Mouse (Mus musculus): ENCODE data around the gene Stox2. TPM values are rescaled to one million over a fixed set of nuclear protein-coding genes. Genes with fewer than 3 reads are reported as not detected.

Stox2 gene
- polyA plus RNA-seq, 2 experiments = 0.06 to 0.11 TPM

DNA sequence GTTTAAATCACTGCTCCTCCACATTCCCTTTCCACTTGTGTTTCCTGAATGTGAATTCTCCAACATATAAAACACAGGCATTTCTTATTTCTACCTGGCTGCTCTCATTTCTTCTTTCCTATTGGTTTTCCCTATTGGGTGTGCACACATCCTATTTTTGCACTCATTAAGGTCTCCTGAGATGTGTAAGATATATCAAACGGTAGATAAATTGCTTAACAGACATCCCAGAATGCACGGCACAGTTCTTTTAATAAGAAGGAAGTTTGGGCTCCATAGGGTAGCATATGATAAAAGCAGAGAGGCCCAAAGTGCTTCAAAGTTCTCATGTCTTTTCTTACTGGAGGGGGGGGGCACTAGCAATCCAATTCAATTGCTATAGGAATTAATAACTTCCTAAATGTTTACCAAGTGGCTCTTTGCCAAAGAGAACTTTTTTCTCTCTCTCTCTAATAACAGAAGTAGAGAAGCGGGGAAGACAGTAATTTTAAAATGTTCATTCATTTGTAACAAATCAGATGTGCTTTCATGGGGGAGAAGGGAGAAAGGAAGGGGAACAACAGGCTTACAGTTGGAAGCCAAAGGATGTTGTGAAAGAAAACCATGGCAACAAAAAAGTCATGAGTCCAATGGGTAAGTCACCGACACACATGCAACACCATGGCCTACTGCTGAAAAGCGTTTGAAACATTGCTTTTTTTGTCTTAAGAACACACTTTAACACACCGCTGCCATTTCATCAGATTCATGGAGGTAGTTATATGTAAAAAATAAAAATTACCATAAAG, 263.2 kb downstream of the Stox2 start:
- no peak overlapping the region for H3K4me2 ChIP-seq (ENCODE audit: low read depth)
- no peaks in the 10 kb centered on the region for H3K4me1 ChIP-seq (replicated peaks; ENCODE audit: control insufficient read depth in 2 of 2, insufficient read depth in 2 of 2, low read length in 1 of 2)
- ATAC-seq (ENCODE audit: insufficient read depth) = no peak
- H3K36me3 ChIP-seq (replicated peaks; ENCODE audit: control insufficient read depth, insufficient read depth, low read depth) = no peaks in the 10 kb centered on the region
- 62% methylated on average over 6 of the region's 6 CpGs for whole genome bisulfite sequencing (ENCODE audit: insufficient replicate concordance)
- no peak overlapping the region for H3K9ac ChIP-seq (replicated peaks)
- H3K9me3 ChIP-seq (ENCODE audit: control insufficient read depth, low read length) = no peaks in the 10 kb centered on the region
- DNase-seq (ENCODE audit: low read depth in 3 of 3, low spot score in 3 of 3) = no peak
- H3K27me3 ChIP-seq (ENCODE audit: control insufficient read depth, insufficient read depth, low read length) = no peaks in the 10 kb centered on the region
- no peak overlapping the region for H3K27ac ChIP-seq
- no peak overlapping the region for H3K4me3 ChIP-seq (ENCODE audit: insufficient read depth in 1 of 2, low read depth in 2 of 2, low read length in 2 of 2)
- TF ChIP-seq EP300 (IDR thresholded peaks at IDR 0.05; ENCODE audit: low read depth) (no peak), CTCF (IDR thresholded peaks at IDR 0.05; ENCODE audit: low read depth) (no peak)

- H3K4me2 ChIP-seq (ENCODE audit: low read depth) = no peak overlapping the region
- no peak overlapping the region for H3K4me3 ChIP-seq (ENCODE audit: insufficient read depth in 1 of 2, low read depth in 2 of 2, low read length in 2 of 2)
- H3K4me1 ChIP-seq (replicated peaks; ENCODE audit: control insufficient read depth in 2 of 2, insufficient read depth in 2 of 2, low read length in 1 of 2) = no peaks in the 10 kb centered on the region
- no peak overlapping the region for H3K27ac ChIP-seq
- H3K9ac ChIP-seq (replicated peaks) = no peak overlapping the region
- no peaks in the 10 kb centered on the region for H3K9me3 ChIP-seq (ENCODE audit: control insufficient read depth, low read length)
- H3K27me3 ChIP-seq (ENCODE audit: control insufficient read depth, insufficient read depth, low read length) = no peaks in the 10 kb centered on the region
- no peaks in the 10 kb centered on the region for H3K36me3 ChIP-seq (replicated peaks; ENCODE audit: control insufficient read depth, insufficient read depth, low read depth)
- WGBS (ENCODE audit: insufficient replicate concordance) = 65% methylated on average over 4 of the region's 4 CpGs
- DNase-seq (ENCODE audit: low read depth in 3 of 3, low spot score in 3 of 3) (no peak), ATAC-seq (ENCODE audit: insufficient read depth) (no peak)
- TF ChIP-seq EP300 (IDR thresholded peaks at IDR 0.05; ENCODE audit: low read depth) = no peak
- no peak for TF ChIP-seq CTCF (IDR thresholded peaks at IDR 0.05; ENCODE audit: low read depth)
Measured at GRCm38 (mm10) chr8:47182292-47182691, 263.9 kb downstream of the Stox2 start.

DNA sequence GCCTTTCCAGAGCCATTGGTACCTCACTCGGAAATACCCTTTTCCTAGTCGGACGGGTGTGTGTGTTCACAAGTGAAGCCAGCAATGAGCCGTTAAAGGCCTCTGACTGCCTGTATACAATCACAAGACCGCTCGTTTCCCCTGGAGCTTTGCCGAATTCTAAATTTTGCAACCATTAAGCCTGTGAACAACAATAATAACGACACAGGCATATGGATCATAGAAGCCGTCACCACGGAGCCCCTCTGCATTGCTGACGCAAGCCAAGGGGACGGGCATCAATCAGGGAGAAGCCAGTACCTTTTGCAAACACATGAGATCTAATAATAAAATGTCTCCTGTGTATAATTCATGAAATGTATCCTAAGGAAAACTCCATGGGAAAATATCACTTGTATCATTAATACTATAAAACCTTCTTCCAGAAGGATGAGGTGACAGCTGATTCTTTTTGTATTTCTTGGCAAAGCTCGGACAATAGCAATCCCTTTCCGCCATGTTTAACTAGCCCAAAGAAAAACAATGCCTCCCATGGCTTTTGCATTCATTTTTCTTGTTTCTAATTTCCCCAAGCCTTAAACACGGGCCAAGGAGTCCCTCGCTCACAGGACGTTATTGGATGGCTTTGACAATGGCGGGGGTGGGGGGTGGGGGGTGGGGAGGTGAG, 265.0 kb downstream of the Stox2 start:
- H3K27ac ChIP-seq = no peak overlapping the region
- no peaks in the 10 kb centered on the region for H3K36me3 ChIP-seq (replicated peaks; ENCODE audit: control insufficient read depth, insufficient read depth, low read depth)
- TF ChIP-seq CTCF (IDR thresholded peaks at IDR 0.05; ENCODE audit: low read depth) = no peak
- TF ChIP-seq EP300 (IDR thresholded peaks at IDR 0.05; ENCODE audit: low read depth) = no peak
- ATAC-seq (ENCODE audit: insufficient read depth) (no peak), DNase-seq (ENCODE audit: low read depth in 3 of 3, low spot score in 3 of 3) (no peak)
- no peaks in the 10 kb centered on the region for H3K9me3 ChIP-seq (ENCODE audit: control insufficient read depth, low read length)
- no peak overlapping the region for H3K4me2 ChIP-seq (ENCODE audit: low read depth)
- WGBS (ENCODE audit: insufficient replicate concordance) = 70% methylated on average over 18 of the region's 18 CpGs
- H3K9ac ChIP-seq (replicated peaks) = no peak overlapping the region
- no peaks in the 10 kb centered on the region for H3K4me1 ChIP-seq (replicated peaks; ENCODE audit: control insufficient read depth in 2 of 2, insufficient read depth in 2 of 2, low read length in 1 of 2)
- H3K4me3 ChIP-seq (ENCODE audit: insufficient read depth in 1 of 2, low read depth in 2 of 2, low read length in 2 of 2) = no peak overlapping the region
- no peaks in the 10 kb centered on the region for H3K27me3 ChIP-seq (ENCODE audit: control insufficient read depth, insufficient read depth, low read length)

DNA sequence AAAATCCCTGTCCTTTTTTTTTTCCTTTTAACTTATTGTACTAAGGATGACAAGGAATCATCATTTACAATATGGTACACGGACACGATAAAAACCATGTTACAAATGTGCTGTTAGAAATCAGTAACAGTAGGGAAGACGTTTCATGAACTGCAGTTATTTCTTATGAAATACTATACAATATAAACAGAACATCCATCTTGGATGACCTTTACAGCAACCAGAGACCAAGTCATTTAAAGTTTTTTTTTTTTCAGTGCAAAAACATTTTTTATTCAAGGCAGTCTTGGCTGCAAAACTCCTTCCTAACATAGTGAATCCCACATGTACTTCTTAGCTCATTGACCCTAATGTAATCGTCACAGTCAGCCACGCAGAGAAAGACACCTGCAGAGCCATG, 266.0 kb downstream of the Stox2 start:
- Histone ChIP-seq H3K9ac (replicated peaks) (no peak overlapping the region), H3K27ac (no peak overlapping the region), H3K27me3 (ENCODE audit: control insufficient read depth, insufficient read depth, low read length) (no peaks in the 10 kb centered on the region), H3K9me3 (ENCODE audit: control insufficient read depth, low read length) (no peaks in the 10 kb centered on the region), H3K4me1 (replicated peaks; ENCODE audit: control insufficient read depth in 2 of 2, insufficient read depth in 2 of 2, low read length in 1 of 2) (no peaks in the 10 kb centered on the region), H3K4me2 (ENCODE audit: low read depth) (no peak overlapping the region), H3K4me3 (ENCODE audit: insufficient read depth in 1 of 2, low read depth in 2 of 2, low read length in 2 of 2) (no peak overlapping the region), H3K36me3 (replicated peaks; ENCODE audit: control insufficient read depth, insufficient read depth, low read depth) (no peaks in the 10 kb centered on the region)
- DNase-seq (ENCODE audit: low read depth in 3 of 3, low spot score in 3 of 3) (no peak), ATAC-seq (ENCODE audit: insufficient read depth) (no peak)
- no peak for TF ChIP-seq CTCF (IDR thresholded peaks at IDR 0.05; ENCODE audit: low read depth)
- WGBS (ENCODE audit: insufficient replicate concordance) = 72% methylated on average over 5 of the region's 5 CpGs

DNA sequence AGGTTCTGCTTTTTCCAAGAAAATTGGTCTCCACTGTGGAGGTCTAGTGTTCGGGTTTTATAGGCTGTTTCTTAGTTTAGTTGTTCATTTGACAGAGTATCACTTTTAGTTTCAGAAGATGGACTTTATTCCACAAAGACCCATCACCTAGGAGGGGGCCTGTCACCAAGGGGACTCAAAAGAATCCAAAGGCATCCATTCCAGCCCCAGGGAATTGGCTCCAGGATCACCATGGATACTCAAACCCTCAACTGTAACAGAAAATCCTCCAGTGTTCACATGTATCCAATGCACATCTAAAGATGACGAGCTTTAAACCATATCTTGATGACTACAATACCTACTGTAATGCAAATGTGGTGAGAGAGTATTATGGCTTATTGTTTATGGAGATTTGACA, 267.4 kb downstream of the Stox2 start:
- 55% methylated on average over 2 of the region's 2 CpGs for WGBS (ENCODE audit: insufficient replicate concordance)

More for the DNA sequence above, 267.4 kb downstream of the Stox2 start:
- Histone ChIP-seq H3K9me3 (ENCODE audit: control insufficient read depth, low read length) (no peaks in the 10 kb centered on the region), H3K4me2 (ENCODE audit: low read depth) (no peak overlapping the region), H3K27ac (no peak overlapping the region), H3K27me3 (ENCODE audit: control insufficient read depth, insufficient read depth, low read length) (no peaks in the 10 kb centered on the region), H3K36me3 (replicated peaks; ENCODE audit: control insufficient read depth, insufficient read depth, low read depth) (no peaks in the 10 kb centered on the region), H3K9ac (replicated peaks) (no peak overlapping the region), H3K4me3 (ENCODE audit: insufficient read depth in 1 of 2, low read depth in 2 of 2, low read length in 2 of 2) (no peak overlapping the region), H3K4me1 (replicated peaks; ENCODE audit: control insufficient read depth in 2 of 2, insufficient read depth in 2 of 2, low read length in 1 of 2) (no peaks in the 10 kb centered on the region)
- ATAC-seq (ENCODE audit: insufficient read depth) = no peak
- no peak for DNase-seq (ENCODE audit: low read depth in 3 of 3, low spot score in 3 of 3)
- TF ChIP-seq EP300 (IDR thresholded peaks at IDR 0.05; ENCODE audit: low read depth) = no peak
- TF ChIP-seq CTCF (IDR thresholded peaks at IDR 0.05; ENCODE audit: low read depth) = no peak
